Mouse (Mus musculus): Measurements from ENCODE around the gene Ulk4.

GRCm38 (mm10) chr9:120943757-120944156, 333.2 kb downstream of the Ulk4 start:
- TF ChIP-seq POLR2A (IDR thresholded peaks at IDR 0.05; ENCODE audit: insufficient read depth, low read depth, low read length) = no peak
- TF ChIP-seq CTCF (IDR thresholded peaks at IDR 0.05) = no peak
